In genomic region chr6:52164051-52164625, GRCm38 (mm10) we compare ENCODE assay signal across 9 mouse cellular contexts. TPM values are rescaled to one million over a fixed set of nuclear protein-coding genes. Genes with fewer than 3 reads are reported as not detected.
DNase-seq lines count a peak whose midpoint lies in the region; ATAC-seq and TF ChIP-seq lines count a peak whose summit lies in the region.
"Had no signal": no experiment of that assay in that cellular context is flagged by ENCODE, and none has a peak within 500 bp of the region (broad histone marks: within the 10 kb centered on the region; RNA-seq: fewer than 3 reads in every experiment).

No protein-coding gene starts in this region.

- H3K9ac ChIP-seq in forebrain, embryonic 11.5 days (ENCODE audit: low read length): no peak overlapping the region
- H3K9ac ChIP-seq in forebrain, postnatal 0 days: no peak overlapping the region
- H3K9ac ChIP-seq in intestine, embryonic 15.5 days: peak overlapping the region; percentile 62
- H3K9ac ChIP-seq in lung, embryonic 16.5 days (ENCODE audit: low read length): peak overlapping the region; percentile 80

- no peak overlapping the region for H3K4me3 ChIP-seq in forebrain, embryonic 11.5 days (ENCODE audit: low read depth, low read length)
- no peak overlapping the region for H3K4me3 ChIP-seq in forebrain, postnatal 0 days (ENCODE audit: low read depth, low read length)
- peak overlapping the region; percentile 49 for H3K4me3 ChIP-seq in intestine, embryonic 15.5 days (replicated peaks)
- H3K4me3 ChIP-seq in lung, embryonic 16.5 days (ENCODE audit: low read length): peak overlapping the region; percentile 58

- DNase-seq in forebrain, embryonic 11.5 days (ENCODE audit: low spot score): peak; percentile 72
- DNase-seq in forebrain, postnatal 0 days: no peak
- peak; percentile 66 for DNase-seq in adipocyte (ENCODE audit: low spot score)
- DNase-seq in right cerebral cortex, adult 2 months (ENCODE audit: low spot score in 2 of 2): no peak
- DNase-seq in cerebellum, adult 8-10 months: no peak
- no peak for DNase-seq in frontal cortex, postnatal 14 days (ENCODE audit: low spot score in 2 of 2)

- H3K36me3 ChIP-seq in forebrain, embryonic 11.5 days (ENCODE audit: control insufficient read depth, insufficient read depth, low read length): no peaks in the 10 kb centered on the region
- no peaks in the 10 kb centered on the region for H3K36me3 ChIP-seq in forebrain, postnatal 0 days (ENCODE audit: insufficient read depth)
- H3K36me3 ChIP-seq in intestine, embryonic 15.5 days: no peaks in the 10 kb centered on the region
- H3K36me3 ChIP-seq in lung, embryonic 16.5 days (ENCODE audit: control insufficient read depth, insufficient read depth, low read length): no peaks in the 10 kb centered on the region

- peaks cover 2% of the 10 kb centered on the region; the same call in 1 of the 2 replicates for H3K4me1 ChIP-seq in forebrain, embryonic 11.5 days (replicated peaks; ENCODE audit: control insufficient read depth, insufficient read depth, low read length)
- H3K4me1 ChIP-seq in forebrain, postnatal 0 days (ENCODE audit: insufficient read depth): no peaks in the 10 kb centered on the region
- H3K4me1 ChIP-seq in intestine, embryonic 15.5 days (replicated peaks): peaks cover 36% of the 10 kb centered on the region
- peaks cover 10% of the 10 kb centered on the region for H3K4me1 ChIP-seq in lung, embryonic 16.5 days (replicated peaks; ENCODE audit: control insufficient read depth, insufficient read depth, low read length)

- H3K27ac ChIP-seq in forebrain, embryonic 11.5 days (ENCODE audit: low read depth, low read length): no peak overlapping the region
- H3K27ac ChIP-seq in forebrain, postnatal 0 days (ENCODE audit: low read depth, low read length): no peak overlapping the region
- H3K27ac ChIP-seq in intestine, embryonic 15.5 days: peak overlapping the region; percentile 87
- H3K27ac ChIP-seq in lung, embryonic 16.5 days (ENCODE audit: low read length): peak overlapping the region; percentile 96

- ATAC-seq in forebrain, embryonic 11.5 days (replicated peaks; ENCODE audit: low FRiP score): no peak
- ATAC-seq in forebrain, postnatal 0 days: no peak
- no peak for ATAC-seq in intestine, embryonic 15.5 days
- peak; percentile 20; the same call in 1 of the 2 replicates for ATAC-seq in lung, embryonic 16.5 days (ENCODE audit: low read depth)

- no peak for TF ChIP-seq CTCF in forebrain, postnatal 0 days (IDR thresholded peaks at IDR 0.05; ENCODE audit: low read depth)

- under 1% methylated on average over 39 of the region's 39 CpGs for WGBS in forebrain, embryonic 11.5 days
- WGBS in forebrain, postnatal 0 days: 5% methylated on average over 37 of the region's 39 CpGs
- WGBS in intestine, embryonic 15.5 days: 7% methylated on average over 39 of the region's 39 CpGs
- under 1% methylated on average over 39 of the region's 39 CpGs for WGBS in lung, embryonic 16.5 days

- H3K9me3 ChIP-seq in forebrain, embryonic 11.5 days (ENCODE audit: control insufficient read depth, low read length): no peaks in the 10 kb centered on the region
- H3K9me3 ChIP-seq in forebrain, postnatal 0 days (ENCODE audit: low read length): no peaks in the 10 kb centered on the region
- no peaks in the 10 kb centered on the region for H3K9me3 ChIP-seq in intestine, embryonic 15.5 days
- no peaks in the 10 kb centered on the region for H3K9me3 ChIP-seq in lung, embryonic 16.5 days (ENCODE audit: control insufficient read depth, low read length)

- H3K4me2 ChIP-seq in forebrain, embryonic 11.5 days (ENCODE audit: low read depth, low read length, severe bottlenecking): no peak overlapping the region
- H3K4me2 ChIP-seq in forebrain, postnatal 0 days (ENCODE audit: low read depth): no peak overlapping the region
- H3K4me2 ChIP-seq in intestine, embryonic 15.5 days (replicated peaks): peak overlapping the region; percentile 71
- peak overlapping the region; percentile 96 for H3K4me2 ChIP-seq in lung, embryonic 16.5 days (ENCODE audit: low read depth, low read length)

- peaks cover 95% of the 10 kb centered on the region for H3K27me3 ChIP-seq in forebrain, embryonic 11.5 days (ENCODE audit: control insufficient read depth, insufficient read depth, low read length)
- peaks cover 90% of the 10 kb centered on the region for H3K27me3 ChIP-seq in forebrain, postnatal 0 days (ENCODE audit: insufficient read depth, low read length)
- H3K27me3 ChIP-seq in intestine, embryonic 15.5 days (replicated peaks): peaks cover 15% of the 10 kb centered on the region
- H3K27me3 ChIP-seq in lung, embryonic 16.5 days (ENCODE audit: control insufficient read depth, insufficient read depth, low read depth, low read length): peaks cover 26% of the 10 kb centered on the region

RNA-seq across cellular contexts. Expression of gene Hoxa2, which starts 0.5 kb away (rescaled TPM):
- polyA plus RNA-seq in forebrain, embryonic 11.5 days (2014; fragmentation: Nextera tagmentation; extraction: Ambion mirVana): not detected in 2 replicates
- total RNA-seq in forebrain, postnatal 0 days (2014; rRNA removed): not detected in 2 replicates
- polyA plus RNA-seq in forebrain, postnatal 0 days (2015; fragmentation: Nextera tagmentation; extraction: Ambion mirVana): not detected in 2 replicates
- 7.4 and 8.6 TPM in 2 replicates for polyA plus RNA-seq in intestine, embryonic 15.5 days (2015; fragmentation: Nextera tagmentation; extraction: Ambion mirVana)
- 9.5 and 10.2 TPM in 2 replicates for polyA plus RNA-seq in lung, embryonic 16.5 days (2015; fragmentation: Nextera tagmentation; extraction: Ambion mirVana)
- polyA plus RNA-seq: cortical plate, adult 2 months had no signal

RNA-seq across cellular contexts. Expression of gene Hoxa1, which starts 6.0 kb away (rescaled TPM):
- polyA plus RNA-seq in forebrain, embryonic 11.5 days (2014; fragmentation: Nextera tagmentation; extraction: Ambion mirVana): 0.43 TPM in 1 of 2 replicates, not detected in the other
- total RNA-seq in forebrain, postnatal 0 days (2014; rRNA removed): 0.10 TPM in 1 of 2 replicates, not detected in the other
- not detected in 2 replicates for polyA plus RNA-seq in forebrain, postnatal 0 days (2015; fragmentation: Nextera tagmentation; extraction: Ambion mirVana)
- polyA plus RNA-seq in intestine, embryonic 15.5 days (2015; fragmentation: Nextera tagmentation; extraction: Ambion mirVana): 0.86 and 1.2 TPM in 2 replicates
- polyA plus RNA-seq in lung, embryonic 16.5 days (2015; fragmentation: Nextera tagmentation; extraction: Ambion mirVana): 1.4 and 1.6 TPM in 2 replicates
- polyA plus RNA-seq: cortical plate, adult 2 months had no signal

RNA-seq across cellular contexts. Expression of gene 5730596B20Rik, which starts 13.2 kb away (rescaled TPM):
- not detected in 2 replicates for polyA plus RNA-seq in forebrain, embryonic 11.5 days (2014; fragmentation: Nextera tagmentation; extraction: Ambion mirVana)
- total RNA-seq in forebrain, postnatal 0 days (2014; rRNA removed): not detected in 2 replicates
- polyA plus RNA-seq in forebrain, postnatal 0 days (2015; fragmentation: Nextera tagmentation; extraction: Ambion mirVana): not detected in 2 replicates
- polyA plus RNA-seq in intestine, embryonic 15.5 days (2015; fragmentation: Nextera tagmentation; extraction: Ambion mirVana): 1.9 and 2.0 TPM in 2 replicates
- polyA plus RNA-seq in lung, embryonic 16.5 days (2015; fragmentation: Nextera tagmentation; extraction: Ambion mirVana): 2.4 and 2.5 TPM in 2 replicates
- polyA plus RNA-seq: cortical plate, adult 2 months had no signal

RNA-seq across cellular contexts. Expression of gene Hoxa4, which starts 27.4 kb away (rescaled TPM):
- polyA plus RNA-seq in forebrain, embryonic 11.5 days (2014; fragmentation: Nextera tagmentation; extraction: Ambion mirVana): not detected in 2 replicates
- total RNA-seq in forebrain, postnatal 0 days (2014; rRNA removed): not detected in 2 replicates
- not detected in 2 replicates for polyA plus RNA-seq in forebrain, postnatal 0 days (2015; fragmentation: Nextera tagmentation; extraction: Ambion mirVana)
- polyA plus RNA-seq in intestine, embryonic 15.5 days (2015; fragmentation: Nextera tagmentation; extraction: Ambion mirVana): 3.7 and 4.5 TPM in 2 replicates
- polyA plus RNA-seq in lung, embryonic 16.5 days (2015; fragmentation: Nextera tagmentation; extraction: Ambion mirVana): 2.4 and 2.7 TPM in 2 replicates
- polyA plus RNA-seq: cortical plate, adult 2 months had no signal

RNA-seq across cellular contexts. Expression of gene Hoxa5, which starts 40.2 kb away (rescaled TPM):
- not detected in 2 replicates for polyA plus RNA-seq in forebrain, embryonic 11.5 days (2014; fragmentation: Nextera tagmentation; extraction: Ambion mirVana)
- not detected in 2 replicates for total RNA-seq in forebrain, postnatal 0 days (2014; rRNA removed)
- polyA plus RNA-seq in forebrain, postnatal 0 days (2015; fragmentation: Nextera tagmentation; extraction: Ambion mirVana): not detected in 2 replicates
- 22.9 and 25.1 TPM in 2 replicates for polyA plus RNA-seq in intestine, embryonic 15.5 days (2015; fragmentation: Nextera tagmentation; extraction: Ambion mirVana)
- polyA plus RNA-seq in lung, embryonic 16.5 days (2015; fragmentation: Nextera tagmentation; extraction: Ambion mirVana): 32.3 and 36.3 TPM in 2 replicates
- polyA plus RNA-seq: cortical plate, adult 2 months had no signal

Comparison
In these comparisons a context has a peak if more than half of its experiments do, and no peak if none do; other contexts are left out.
1. DNase-seq: peak in forebrain, embryonic 11.5 days (single experiment) and adipocyte (single experiment); none in forebrain, postnatal 0 days (single experiment), right cerebral cortex, adult 2 months (0 of 2), cerebellum, adult 8-10 months (single experiment) and frontal cortex, postnatal 14 days (0 of 2).
2. H3K27ac ChIP-seq: peak in intestine, embryonic 15.5 days (single experiment) and lung, embryonic 16.5 days (single experiment); none in forebrain, embryonic 11.5 days (single experiment) and forebrain, postnatal 0 days (single experiment).
3. H3K4me2 ChIP-seq: peak in intestine, embryonic 15.5 days (single experiment) and lung, embryonic 16.5 days (single experiment); none in forebrain, embryonic 11.5 days (single experiment) and forebrain, postnatal 0 days (single experiment).
4. H3K4me3 ChIP-seq: peak in intestine, embryonic 15.5 days (single experiment) and lung, embryonic 16.5 days (single experiment); none in forebrain, embryonic 11.5 days (single experiment) and forebrain, postnatal 0 days (single experiment).
5. H3K9ac ChIP-seq: peak in intestine, embryonic 15.5 days (single experiment) and lung, embryonic 16.5 days (single experiment); none in forebrain, embryonic 11.5 days (single experiment) and forebrain, postnatal 0 days (single experiment).